Mouse (Mus musculus) olfactory bulb, adult 2 months (tissue): ENCODE measurements at regions not wholly inside any gene's neighbourhood (a gene's known extent, or its start where the extent isn't known, plus 50 kb on each side); places are given as distances from the start of the nearest gene placed in this dataset.

Experiments
- CTCF ChIP-seq: fragments of 200-500 bp; IDR thresholded peaks from 2 replicates; pipeline ENCODE4 v1.5.1; 2012; ENCODE audit warnings: low read depth, mild to moderate bottlenecking, low read length, moderate library complexity; ENCODE audit not compliant: insufficient read depth
- POLR2A ChIP-seq: fragments of 200-500 bp; IDR thresholded peaks from 2 replicates; pipeline ENCODE4 v1.6.1; 2012; ENCODE audit warnings: mild to moderate bottlenecking, low read depth, low read length, moderate library complexity; ENCODE audit not compliant: insufficient read depth

GRCm38 (mm10) chr2:71636134-71636533 lies 89.6 kb upstream of the Dlx2 start:
- no peak for TF ChIP-seq CTCF
- TF ChIP-seq POLR2A = no peak
